Mouse (Mus musculus) kidney, postnatal 14 days (tissue): Measurements from ENCODE around the gene Espnl.

Source experiments
- DNase-seq: peaks from one replicate; pipeline ENCODE4 v3.0.0; 2022; ENCODE audit warnings: mixed read lengths

Gene Espnl

GRCm38 (mm10) chr1:91321760-91322438 lies at the start of gene Espnl:
TSS of gene Espnl (plus strand) at chr1:91322075.
- peak; percentile 30 for DNase-seq

GRCm38 (mm10) chr1:91272260-91272659 lies 49.6 kb upstream of the Espnl start:
- DNase-seq, result no peak

- no peak for DNase-seq
Observed at GRCm38 (mm10) chr1:91276581-91276980, 45.3 kb upstream of the Espnl start.

- DNase-seq, result no peak
Observed at GRCm38 (mm10) chr1:91277480-91277879, 44.4 kb upstream of the Espnl start.

- DNase-seq, result no peak
Observed at GRCm38 (mm10) chr1:91278410-91279119, 43.3 kb upstream of the Espnl start.

- no peak for DNase-seq
Observed at GRCm38 (mm10) chr1:91279126-91279525, 42.7 kb upstream of the Espnl start.

GRCm38 (mm10) chr1:91282582-91282981 lies 39.3 kb upstream of the Espnl start:
- no peak for DNase-seq

GRCm38 (mm10) chr1:91289375-91289774 lies 32.5 kb upstream of the Espnl start:
- no peak for DNase-seq

GRCm38 (mm10) chr1:91292101-91292825 lies 29.6 kb upstream of the Espnl start:
- DNase-seq, result peak; percentile 49

- DNase-seq, result no peak
Observed at GRCm38 (mm10) chr1:91295544-91295943, 26.3 kb upstream of the Espnl start.

- DNase-seq, result peak; percentile 97
Observed at GRCm38 (mm10) chr1:91297799-91298744, 23.8 kb upstream of the Espnl start, which contains the start of gene Scly. TSS of gene Scly (plus strand) at chr1:91298338.

- no peak for DNase-seq
Observed at GRCm38 (mm10) chr1:91299026-91299706, 22.7 kb upstream of the Espnl start.

- peak; percentile 59 for DNase-seq
Observed at GRCm38 (mm10) chr1:91299707-91300426, 22.0 kb upstream of the Espnl start.

- peak; percentile 69 for DNase-seq
Observed at GRCm38 (mm10) chr1:91301206-91301920, 20.5 kb upstream of the Espnl start.

- peak; percentile 43 for DNase-seq
Observed at GRCm38 (mm10) chr1:91302021-91302420, 19.9 kb upstream of the Espnl start.

- no peak for DNase-seq
Observed at GRCm38 (mm10) chr1:91304621-91305020, 17.3 kb upstream of the Espnl start.

GRCm38 (mm10) chr1:91309366-91310085 lies 12.3 kb upstream of the Espnl start:
- DNase-seq, result no peak

GRCm38 (mm10) chr1:91312273-91312672 lies 9.6 kb upstream of the Espnl start:
- no peak for DNase-seq

GRCm38 (mm10) chr1:91313251-91313650 lies 8.6 kb upstream of the Espnl start:
- no peak for DNase-seq

- peak; percentile 54 for DNase-seq
Observed at GRCm38 (mm10) chr1:91317656-91318055, 4.2 kb upstream of the Espnl start.
